Mouse (Mus musculus): ENCODE data around the gene Ubl5. TPM values are rescaled to one million over a fixed set of nuclear protein-coding genes. Genes with fewer than 3 reads are reported as not detected.
A peak's percentile ranks its signal among the peaks of the same experiment; 100 is the strongest.

Ubl5 gene
- 362 and 386 TPM in 2 replicates for polyA plus RNA-seq (2014; fragmentation: Nextera tagmentation; extraction: Ambion mirVana)

- peaks cover 19% of the 10 kb centered on the region for H3K36me3 ChIP-seq (ENCODE audit: control insufficient read depth, insufficient read depth, low read length)
- under 1% methylated on average over 51 of the region's 51 CpGs for WGBS
- peaks cover 4% of the 10 kb centered on the region; the same call in 1 of the 2 replicates for H3K4me1 ChIP-seq (ENCODE audit: control insufficient read depth, insufficient read depth, low read length)
- peak within 1 kb of the TSS; percentile 90 for H3K9ac ChIP-seq (replicated peaks; ENCODE audit: low read depth, low read length)
- H3K4me3 ChIP-seq (ENCODE audit: low read depth, low read length), result peak within 1 kb of the TSS; percentile 90
- no peaks in the 10 kb centered on the region for H3K27me3 ChIP-seq (ENCODE audit: control insufficient read depth, insufficient read depth, low read length)
- ATAC-seq (ENCODE audit: insufficient number of reproducible peaks, insufficient read depth, low FRiP score, low read depth), result peak; percentile 94
- H3K27ac ChIP-seq (ENCODE audit: low read length), result peak within 1 kb of the TSS; percentile 96
- peak within 1 kb of the TSS; percentile 100 for H3K4me2 ChIP-seq (replicated peaks; ENCODE audit: low read depth, low read length)
- H3K9me3 ChIP-seq (ENCODE audit: control insufficient read depth, low read depth, low read length), result no peaks in the 10 kb centered on the region
Measured at GRCm38 (mm10) chr9:20642101-20642895, at the start of gene Ubl5. Gene Ubl5, plus strand, starts transcription at chr9:20642878.

GRCm38 (mm10) chr9:20601270-20601669 is 41.4 kb upstream of the Ubl5 start:
- ATAC-seq (ENCODE audit: insufficient number of reproducible peaks, insufficient read depth, low FRiP score, low read depth), result no peak
- H3K27ac ChIP-seq (ENCODE audit: low read length), result no peak overlapping the region
- 81% methylated on average over 6 of the region's 6 CpGs for WGBS
- H3K4me3 ChIP-seq (ENCODE audit: low read depth, low read length), result no peak overlapping the region
- H3K4me1 ChIP-seq (ENCODE audit: control insufficient read depth, insufficient read depth, low read length), result no peaks in the 10 kb centered on the region
- H3K9ac ChIP-seq (replicated peaks; ENCODE audit: low read depth, low read length), result no peak overlapping the region
- H3K36me3 ChIP-seq (ENCODE audit: control insufficient read depth, insufficient read depth, low read length), result no peaks in the 10 kb centered on the region; the same call in 1 of the 2 replicates
- no peaks in the 10 kb centered on the region for H3K27me3 ChIP-seq (ENCODE audit: control insufficient read depth, insufficient read depth, low read length)
- no peak overlapping the region for H3K4me2 ChIP-seq (replicated peaks; ENCODE audit: low read depth, low read length)
- H3K9me3 ChIP-seq (ENCODE audit: control insufficient read depth, low read depth, low read length), result no peaks in the 10 kb centered on the region

GRCm38 (mm10) chr9:20606269-20606668 is 36.4 kb upstream of the Ubl5 start:
- H3K4me1 ChIP-seq (ENCODE audit: control insufficient read depth, insufficient read depth, low read length), result no peaks in the 10 kb centered on the region
- no peak overlapping the region for H3K4me3 ChIP-seq (ENCODE audit: low read depth, low read length)
- H3K9ac ChIP-seq (replicated peaks; ENCODE audit: low read depth, low read length), result no peak overlapping the region; the same call in 1 of the 2 replicates

GRCm38 (mm10) chr9:20607100-20607974 is 35.3 kb upstream of the Ubl5 start:
- H3K27me3 ChIP-seq (ENCODE audit: control insufficient read depth, insufficient read depth, low read length), result no peaks in the 10 kb centered on the region
- H3K4me3 ChIP-seq (ENCODE audit: low read depth, low read length), result peak overlapping the region; percentile 79
- peak overlapping the region; percentile 87 for H3K9ac ChIP-seq (replicated peaks; ENCODE audit: low read depth, low read length)
- peak overlapping the region; percentile 96 for H3K27ac ChIP-seq (ENCODE audit: low read length)
- no peaks in the 10 kb centered on the region for H3K9me3 ChIP-seq (ENCODE audit: control insufficient read depth, low read depth, low read length)
- H3K4me2 ChIP-seq (replicated peaks; ENCODE audit: low read depth, low read length), result peak overlapping the region; percentile 75
- H3K4me1 ChIP-seq (ENCODE audit: control insufficient read depth, insufficient read depth, low read length), result no peaks in the 10 kb centered on the region
- H3K36me3 ChIP-seq (ENCODE audit: control insufficient read depth, insufficient read depth, low read length), result no peaks in the 10 kb centered on the region
- peak; percentile 88 for ATAC-seq (ENCODE audit: insufficient number of reproducible peaks, insufficient read depth, low FRiP score, low read depth)
- under 1% methylated on average over 57 of the region's 57 CpGs for WGBS

More at GRCm38 (mm10) chr9:20606269-20606668, 36.4 kb upstream of the Ubl5 start:
- peak overlapping the region; percentile 75; the same call in 1 of the 2 replicates for H3K4me2 ChIP-seq (replicated peaks; ENCODE audit: low read depth, low read length)
- ATAC-seq (ENCODE audit: insufficient number of reproducible peaks, insufficient read depth, low FRiP score, low read depth), result no peak
- no peak overlapping the region for H3K27ac ChIP-seq (ENCODE audit: low read length)
- H3K9me3 ChIP-seq (ENCODE audit: control insufficient read depth, low read depth, low read length), result no peaks in the 10 kb centered on the region
- H3K27me3 ChIP-seq (ENCODE audit: control insufficient read depth, insufficient read depth, low read length), result no peaks in the 10 kb centered on the region
- 97% methylated on average over 1 of the region's 1 CpGs for WGBS
- no peaks in the 10 kb centered on the region for H3K36me3 ChIP-seq (ENCODE audit: control insufficient read depth, insufficient read depth, low read length)

GRCm38 (mm10) chr9:20609831-20610464 is 32.7 kb upstream of the Ubl5 start:
- 82% methylated on average over 5 of the region's 5 CpGs for WGBS

GRCm38 (mm10) chr9:20611976-20612375 is 30.7 kb upstream of the Ubl5 start:
- Histone ChIP-seq H3K4me2 (replicated peaks; ENCODE audit: low read depth, low read length) (no peak overlapping the region), H3K9me3 (ENCODE audit: control insufficient read depth, low read depth, low read length) (no peaks in the 10 kb centered on the region), H3K4me3 (ENCODE audit: low read depth, low read length) (no peak overlapping the region), H3K27ac (ENCODE audit: low read length) (no peak overlapping the region), H3K4me1 (ENCODE audit: control insufficient read depth, insufficient read depth, low read length) (no peaks in the 10 kb centered on the region), H3K27me3 (ENCODE audit: control insufficient read depth, insufficient read depth, low read length) (no peaks in the 10 kb centered on the region), H3K9ac (replicated peaks; ENCODE audit: low read depth, low read length) (no peak overlapping the region), H3K36me3 (ENCODE audit: control insufficient read depth, insufficient read depth, low read length) (no peaks in the 10 kb centered on the region)
- 81% methylated on average over 5 of the region's 5 CpGs for WGBS
- no peak for ATAC-seq (ENCODE audit: insufficient number of reproducible peaks, insufficient read depth, low FRiP score, low read depth)

More at GRCm38 (mm10) chr9:20609831-20610464, 32.7 kb upstream of the Ubl5 start:
- Histone ChIP-seq H3K4me2 (replicated peaks; ENCODE audit: low read depth, low read length) (no peak overlapping the region), H3K9ac (replicated peaks; ENCODE audit: low read depth, low read length) (no peak overlapping the region), H3K4me1 (ENCODE audit: control insufficient read depth, insufficient read depth, low read length) (no peaks in the 10 kb centered on the region), H3K9me3 (ENCODE audit: control insufficient read depth, low read depth, low read length) (no peaks in the 10 kb centered on the region), H3K36me3 (ENCODE audit: control insufficient read depth, insufficient read depth, low read length) (no peaks in the 10 kb centered on the region), H3K27me3 (ENCODE audit: control insufficient read depth, insufficient read depth, low read length) (no peaks in the 10 kb centered on the region), H3K4me3 (ENCODE audit: low read depth, low read length) (no peak overlapping the region), H3K27ac (ENCODE audit: low read length) (no peak overlapping the region)
- ATAC-seq (ENCODE audit: insufficient number of reproducible peaks, insufficient read depth, low FRiP score, low read depth), result no peak

- Histone ChIP-seq H3K27ac (ENCODE audit: low read length) (no peak overlapping the region), H3K4me3 (ENCODE audit: low read depth, low read length) (no peak overlapping the region), H3K27me3 (ENCODE audit: control insufficient read depth, insufficient read depth, low read length) (no peaks in the 10 kb centered on the region), H3K4me2 (replicated peaks; ENCODE audit: low read depth, low read length) (no peak overlapping the region), H3K36me3 (ENCODE audit: control insufficient read depth, insufficient read depth, low read length) (no peaks in the 10 kb centered on the region), H3K9ac (replicated peaks; ENCODE audit: low read depth, low read length) (no peak overlapping the region), H3K9me3 (ENCODE audit: control insufficient read depth, low read depth, low read length) (no peaks in the 10 kb centered on the region), H3K4me1 (ENCODE audit: control insufficient read depth, insufficient read depth, low read length) (no peaks in the 10 kb centered on the region)
- no peak for ATAC-seq (ENCODE audit: insufficient number of reproducible peaks, insufficient read depth, low FRiP score, low read depth)
- WGBS, result 79% methylated on average over 2 of the region's 2 CpGs
Measured at GRCm38 (mm10) chr9:20616685-20617084, 26.0 kb upstream of the Ubl5 start.

- H3K27ac ChIP-seq (ENCODE audit: low read length), result no peak overlapping the region
- no peaks in the 10 kb centered on the region for H3K27me3 ChIP-seq (ENCODE audit: control insufficient read depth, insufficient read depth, low read length)
- H3K4me2 ChIP-seq (replicated peaks; ENCODE audit: low read depth, low read length), result no peak overlapping the region
- H3K36me3 ChIP-seq (ENCODE audit: control insufficient read depth, insufficient read depth, low read length), result no peaks in the 10 kb centered on the region
- no peak overlapping the region for H3K4me3 ChIP-seq (ENCODE audit: low read depth, low read length)
- no peaks in the 10 kb centered on the region for H3K4me1 ChIP-seq (ENCODE audit: control insufficient read depth, insufficient read depth, low read length)
- H3K9me3 ChIP-seq (ENCODE audit: control insufficient read depth, low read depth, low read length), result no peaks in the 10 kb centered on the region
- H3K9ac ChIP-seq (replicated peaks; ENCODE audit: low read depth, low read length), result no peak overlapping the region
- ATAC-seq (ENCODE audit: insufficient number of reproducible peaks, insufficient read depth, low FRiP score, low read depth), result no peak
- 86% methylated on average over 2 of the region's 2 CpGs for WGBS
Measured at GRCm38 (mm10) chr9:20631332-20631731, 11.3 kb upstream of the Ubl5 start.
